Mouse (Mus musculus) kidney, embryonic 14.5 days (tissue): ENCODE results near the gene Cul7. TPM values are rescaled to one million over a fixed set of nuclear protein-coding genes. Genes with fewer than 3 reads are reported as not detected.

Source experiments
- ATAC-seq: fragments of 200-750 bp; cut with Nextera tagmentation; 2 replicates; pipeline ENCODE4 v1.8.0; 2017; ENCODE audit warnings: moderate number of reproducible peaks, mild to moderate bottlenecking, moderate TSS enrichment, moderate library complexity; ENCODE audit not compliant: low FRiP score, low TSS enrichment
- H3K27ac ChIP-seq: fragments of 300-500 bp; sonication (generic); 2 replicates; pipeline ENCODE4 v1.5.1; 2014; ENCODE audit warnings: low read depth, mild to moderate bottlenecking, low read length, moderate library complexity, mixed read lengths
- H3K27me3 ChIP-seq: fragments of 300-500 bp; sonication (generic); 2 replicates; pipeline ENCODE4 v1.6.1; 2014; ENCODE audit warnings: mild to moderate bottlenecking, low read length; ENCODE audit not compliant: control insufficient read depth, insufficient read depth
- H3K36me3 ChIP-seq: fragments of 300-500 bp; sonication (generic); 2 replicates; pipeline ENCODE4 v1.6.1; 2014; ENCODE audit warnings: low read length, mixed read lengths; ENCODE audit not compliant: control insufficient read depth, insufficient read depth
- H3K4me1 ChIP-seq: fragments of 300-500 bp; sonication (generic); 2 replicates; pipeline ENCODE4 v1.6.1; 2014; ENCODE audit warnings: low read length, mixed read lengths; ENCODE audit not compliant: control insufficient read depth, insufficient read depth
- H3K4me2 ChIP-seq: fragments of 300-500 bp; sonication (generic); replicated peaks from 2 replicates; pipeline ENCODE4 v1.6.1; 2014; ENCODE audit warnings: low read depth, mild to moderate bottlenecking, low read length
- H3K4me3 ChIP-seq: fragments of 300-500 bp; sonication (generic); 2 replicates; pipeline ENCODE4 v1.5.1; 2014; ENCODE audit warnings: mild to moderate bottlenecking, low read length
- H3K9ac ChIP-seq: fragments of 300-500 bp; sonication (generic); 2 replicates; pipeline ENCODE4 v1.6.1; 2014; ENCODE audit warnings: low read depth, mild to moderate bottlenecking, low read length, moderate library complexity
- H3K9me3 ChIP-seq: fragments of 300-500 bp; sonication (generic); 2 replicates; pipeline ENCODE4 v1.6.1; 2016; ENCODE audit warnings: low read length; ENCODE audit not compliant: control insufficient read depth
- WGBS: fragments of 180-500 bp; shearing (Covaris S2); extraction: QIAGEN DNeasy Blood & Tissue Kit; methylation state at CpG from one replicate; pipeline ENCODE4 v1.1.7; 2014; 5-methylcytosine and 5-hydroxymethylcytosine counted together
- polyA plus RNA-seq: library from polyadenylated mRNA; unstranded; fragments of >200 nt; fragmentation: Nextera tagmentation; extraction: Ambion mirVana; gene quantifications from 2 replicates; pipeline ENCODE4 v1.2.1, GENCODE M21; 2014

The Cul7 gene
- polyA plus RNA-seq, 1 experiment from 2014 or later: 42.6 TPM

DNA sequence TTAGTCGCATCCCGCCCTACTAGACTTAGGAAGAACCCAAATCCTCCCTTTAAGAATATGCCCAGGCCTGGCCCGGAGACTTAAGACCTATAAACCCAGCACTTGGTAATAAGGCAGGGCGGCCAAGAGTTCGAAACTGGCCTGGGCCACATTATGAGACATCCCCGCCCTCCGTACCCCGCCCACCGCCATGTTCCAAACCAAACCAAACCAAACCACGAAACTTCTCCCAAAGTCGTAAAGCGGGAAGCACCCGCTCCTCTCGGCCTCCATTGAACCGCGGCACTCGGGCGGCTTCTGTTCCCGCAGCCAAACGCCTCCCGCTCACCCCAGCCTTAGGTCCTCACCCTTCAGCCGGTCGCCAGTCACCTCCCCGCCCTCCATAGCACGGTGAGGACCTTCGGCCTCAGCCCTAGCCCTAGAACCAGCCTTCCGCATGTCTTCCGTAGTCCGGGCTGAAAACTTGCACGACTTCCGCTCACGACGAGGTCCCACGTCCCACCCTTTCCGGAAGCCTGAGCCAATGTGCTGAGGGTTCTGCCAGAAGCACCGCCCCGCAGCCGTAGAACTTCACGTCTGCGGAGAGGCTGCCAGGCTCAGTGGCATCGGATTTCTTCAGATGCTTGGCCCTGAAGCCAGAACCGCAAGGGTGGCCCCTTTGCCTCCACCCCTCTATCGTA lies 23.9 kb downstream of the Cul7 start, which contains the start of gene Rrp36:
TSS of gene Rrp36 (minus strand) at position 503 of the 680 bp plus-strand sequence.
- Histone ChIP-seq H3K4me2 (peak within 1 kb of the TSS; percentile 77), H3K36me3 (peaks cover 64% of the 10 kb centered on the region), H3K27me3 (no peaks in the 10 kb centered on the region), H3K9ac (peak within 1 kb of the TSS; percentile 74), H3K9me3 (no peaks in the 10 kb centered on the region), H3K27ac (peak within 1 kb of the TSS; percentile 83), H3K4me3 (peak within 1 kb of the TSS; percentile 72), H3K4me1 (peaks cover 27% of the 10 kb centered on the region)
- WGBS: under 1% methylated on average over 43 of the region's 43 CpGs
- peak; percentile 92 for ATAC-seq

DNA sequence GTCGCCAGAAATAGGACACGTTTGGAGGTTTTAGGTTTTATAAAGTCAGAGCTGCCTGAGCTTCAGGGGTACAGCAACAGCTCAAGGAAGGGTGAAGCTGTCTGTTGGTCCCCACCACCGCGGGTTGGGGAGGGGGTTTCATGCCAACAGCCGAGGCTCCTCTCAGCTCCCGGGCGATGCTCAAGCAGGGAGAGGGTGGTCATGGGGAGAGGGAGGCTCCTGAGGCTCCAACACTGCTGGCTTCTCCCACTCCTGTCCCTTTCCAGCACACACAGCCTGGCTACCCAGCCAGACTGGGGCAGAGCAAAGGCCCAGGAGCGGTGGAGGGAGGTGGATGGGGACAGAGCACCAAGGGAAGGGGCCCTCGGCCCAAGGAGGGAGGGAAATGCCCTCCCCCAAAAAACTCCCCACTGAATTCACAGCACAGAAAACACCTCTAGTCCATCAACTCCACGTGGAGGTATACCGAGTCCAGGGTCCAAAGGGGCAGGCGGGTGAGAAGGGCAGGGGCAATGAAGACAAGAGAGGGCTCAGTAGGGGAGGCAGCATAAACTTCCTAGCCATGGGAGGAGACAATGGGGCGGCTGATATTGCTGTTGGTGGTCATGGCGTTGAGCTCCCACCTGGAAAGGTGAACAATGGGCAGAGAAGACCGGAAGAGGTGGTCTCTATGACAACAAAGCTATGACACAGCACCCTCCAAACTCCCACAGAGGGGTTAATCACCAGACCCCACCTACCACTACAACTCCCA lies 24.6 kb downstream of the Cul7 start:
- peaks cover 34% of the 10 kb centered on the region for H3K4me1 ChIP-seq
- H3K4me3 ChIP-seq: peak overlapping the region; percentile 72
- H3K36me3 ChIP-seq: peaks cover 58% of the 10 kb centered on the region
- peak; percentile 32 for ATAC-seq
- WGBS: 23% methylated on average over 15 of the region's 15 CpGs
- H3K27me3 ChIP-seq: no peaks in the 10 kb centered on the region
- H3K27ac ChIP-seq: peak overlapping the region; percentile 83
- H3K4me2 ChIP-seq: peak overlapping the region; percentile 77
- peak overlapping the region; percentile 74 for H3K9ac ChIP-seq
- H3K9me3 ChIP-seq: no peaks in the 10 kb centered on the region

DNA sequence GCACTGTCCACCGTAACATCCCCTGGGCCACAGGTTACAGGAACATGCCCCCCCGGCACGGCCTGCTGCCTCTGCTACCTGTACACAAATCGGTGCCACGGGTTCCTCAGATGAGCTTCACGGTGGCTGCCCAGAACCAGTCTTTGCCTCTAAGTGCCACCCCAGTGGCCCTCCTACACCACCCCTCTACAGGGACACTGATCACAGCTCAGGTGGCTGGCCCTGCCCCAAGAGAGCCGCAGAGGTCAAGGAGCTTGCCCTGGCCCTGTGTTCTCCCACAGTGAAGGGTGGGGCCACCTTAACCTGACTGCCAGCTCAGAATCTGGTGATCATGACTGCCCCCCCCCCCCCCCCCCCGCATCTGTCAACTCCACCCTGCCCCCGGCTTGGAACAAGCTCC lies 28.3 kb downstream of the Cul7 start, which contains the start of gene Mea1:
TSS of gene Mea1 (plus strand) at position 378 of the 400 bp plus-strand sequence.
- Histone ChIP-seq H3K9me3 (no peaks in the 10 kb centered on the region), H3K27ac (peak within 1 kb of the TSS; percentile 92; the same call in 1 of the 2 replicates), H3K9ac (peak within 1 kb of the TSS; percentile 72), H3K27me3 (no peaks in the 10 kb centered on the region), H3K36me3 (peaks cover 48% of the 10 kb centered on the region), H3K4me3 (peak within 1 kb of the TSS; percentile 59), H3K4me2 (peak within 1 kb of the TSS; percentile 53), H3K4me1 (peaks cover 30% of the 10 kb centered on the region)
- 83% methylated on average over 8 of the region's 9 CpGs for WGBS
- no peak for ATAC-seq

DNA sequence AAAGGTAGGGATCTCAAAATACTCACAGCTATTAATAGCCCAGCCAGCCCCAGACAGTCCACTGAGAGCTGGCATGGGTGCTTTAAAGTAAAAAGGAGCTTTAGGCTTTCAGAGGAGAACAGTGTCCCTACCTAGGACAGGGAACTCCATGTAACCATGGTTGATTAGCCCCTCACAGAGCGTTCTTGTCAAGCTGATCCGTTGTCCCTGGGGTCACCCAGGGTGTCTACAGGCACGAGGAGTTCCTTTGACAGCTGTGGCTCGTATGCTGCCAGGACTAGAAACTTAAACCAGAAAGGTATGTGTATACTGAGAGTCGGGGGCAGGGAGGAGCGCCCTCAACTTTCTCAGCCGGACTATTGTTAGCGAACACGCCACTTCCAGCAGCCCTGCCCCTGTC lies 28.8 kb downstream of the Cul7 start:
- Histone ChIP-seq H3K4me3 (peak overlapping the region; percentile 59), H3K9me3 (no peaks in the 10 kb centered on the region), H3K4me1 (peaks cover 29% of the 10 kb centered on the region), H3K9ac (peak overlapping the region; percentile 72), H3K27ac (peak overlapping the region; percentile 92; the same call in 1 of the 2 replicates), H3K4me2 (peak overlapping the region; percentile 53), H3K27me3 (no peaks in the 10 kb centered on the region), H3K36me3 (peaks cover 53% of the 10 kb centered on the region)
- WGBS: 34% methylated on average over 9 of the region's 9 CpGs
- no peak for ATAC-seq

GRCm38 (mm10) chr17:46679843-46680759 lies 30.0 kb downstream of the Cul7 start:
- Histone ChIP-seq H3K9me3 (no peaks in the 10 kb centered on the region), H3K27ac (peak overlapping the region; percentile 92), H3K36me3 (peaks cover 59% of the 10 kb centered on the region), H3K27me3 (no peaks in the 10 kb centered on the region), H3K4me1 (peaks cover 22% of the 10 kb centered on the region), H3K4me3 (peak overlapping the region; percentile 59), H3K4me2 (peak overlapping the region; percentile 53), H3K9ac (peak overlapping the region; percentile 72)
- under 1% methylated on average over 34 of the region's 34 CpGs for WGBS
- ATAC-seq: peak; percentile 44

DNA sequence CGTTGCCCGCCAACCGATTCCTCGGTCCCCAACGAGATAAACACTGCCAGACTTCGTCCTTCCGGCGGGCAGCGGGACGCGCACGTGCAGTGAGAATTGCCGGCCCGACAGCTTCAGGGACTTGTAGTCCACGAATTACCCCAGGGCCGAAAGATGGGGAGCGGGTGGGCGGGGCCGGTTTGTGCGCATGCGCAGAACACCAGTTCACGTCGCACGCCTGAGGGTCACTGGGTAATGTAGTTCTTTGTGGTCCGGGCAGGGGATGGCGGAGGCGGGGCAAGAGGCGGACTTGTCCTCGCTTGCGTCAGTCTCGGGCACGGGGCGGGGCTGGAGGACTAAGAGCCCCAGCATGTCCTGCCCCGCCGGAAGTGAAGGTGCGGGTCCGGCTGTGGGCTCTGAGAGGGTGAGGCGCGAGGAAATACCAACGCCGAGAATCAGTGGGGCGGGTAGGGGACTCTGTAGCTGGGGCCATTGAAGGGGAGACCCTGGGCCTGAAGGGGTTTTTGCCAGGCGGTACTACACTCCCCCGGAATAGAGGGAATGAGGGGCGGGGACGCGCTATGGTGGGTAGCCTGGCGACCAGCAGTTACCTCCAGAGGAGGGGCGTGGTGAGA lies 30.7 kb downstream of the Cul7 start, which contains the start of gene Klhdc3:
TSS of gene Klhdc3 (minus strand) at position 155 of the 614 bp plus-strand sequence.
- H3K27ac ChIP-seq: peak within 1 kb of the TSS; percentile 92
- peak; percentile 98 for ATAC-seq
- H3K36me3 ChIP-seq: peaks cover 59% of the 10 kb centered on the region
- no peaks in the 10 kb centered on the region for H3K9me3 ChIP-seq
- H3K4me3 ChIP-seq: peak within 1 kb of the TSS; percentile 59
- under 1% methylated on average over 49 of the region's 49 CpGs for WGBS
- H3K9ac ChIP-seq: peak within 1 kb of the TSS; percentile 72
- H3K4me2 ChIP-seq: peak within 1 kb of the TSS; percentile 69
- H3K27me3 ChIP-seq: no peaks in the 10 kb centered on the region
- peaks cover 19% of the 10 kb centered on the region for H3K4me1 ChIP-seq

DNA sequence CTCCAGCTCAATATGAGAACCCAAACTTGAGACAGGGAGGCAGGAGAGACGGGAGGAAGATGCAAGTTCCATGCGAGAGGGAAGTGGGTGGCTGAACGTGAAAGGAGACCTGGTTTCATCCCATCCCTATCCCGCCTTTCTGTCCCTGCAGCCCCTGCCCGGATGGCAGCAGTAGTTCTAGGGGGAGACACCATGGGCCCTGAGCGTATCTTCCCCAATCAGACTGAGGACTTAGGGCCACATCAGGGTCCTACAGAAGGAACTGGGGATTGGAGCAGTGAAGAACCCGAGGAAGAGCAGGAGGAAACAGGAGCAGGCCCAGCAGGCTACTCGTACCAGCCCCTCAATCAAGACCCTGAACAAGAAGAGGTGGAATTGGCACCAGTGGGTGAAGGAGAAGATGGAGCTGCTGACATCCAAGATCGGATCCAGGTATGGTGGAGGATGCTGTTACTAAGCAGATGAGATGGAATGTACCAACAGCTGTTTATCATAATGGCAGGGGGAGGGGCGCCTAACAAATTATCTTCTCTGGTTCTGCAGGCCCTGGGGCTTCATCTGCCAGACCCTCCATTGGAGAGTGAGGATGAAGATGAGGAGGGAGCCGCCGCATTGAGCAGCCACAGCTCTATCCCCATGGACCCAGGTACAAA lies 31.5 kb downstream of the Cul7 start:
- peak overlapping the region; percentile 59 for H3K4me3 ChIP-seq
- ATAC-seq: no peak
- peaks cover 19% of the 10 kb centered on the region for H3K4me1 ChIP-seq
- peaks cover 59% of the 10 kb centered on the region for H3K36me3 ChIP-seq
- peak overlapping the region; percentile 69 for H3K4me2 ChIP-seq
- H3K9ac ChIP-seq: peak overlapping the region; percentile 64
- 28% methylated on average over 12 of the region's 12 CpGs for WGBS
- no peaks in the 10 kb centered on the region for H3K9me3 ChIP-seq
- H3K27me3 ChIP-seq: no peaks in the 10 kb centered on the region
- no peak overlapping the region for H3K27ac ChIP-seq
